Mouse (Mus musculus) hindbrain, embryonic 10.5 days (tissue): ENCODE measurements around the gene Ush1c. TPM values are rescaled to one million over a fixed set of nuclear protein-coding genes. Genes with fewer than 3 reads are reported as not detected.

Experiments used
- DNase-seq: peaks from one replicate; pipeline ENCODE4 v3.0.0-alpha.2; 2017; ENCODE audit warnings: low spot score
- H3K27ac ChIP-seq: fragments of 300-500 bp; sonication (generic); 2 replicates; pipeline ENCODE4 v1.5.1; 2016; ENCODE audit warnings: mild to moderate bottlenecking, moderate library complexity
- H3K27me3 ChIP-seq: fragments of 300-500 bp; sonication (generic); 2 replicates; pipeline ENCODE4 v1.6.1; 2016; ENCODE audit warnings: mild to moderate bottlenecking; ENCODE audit not compliant: poor library complexity, insufficient read depth, severe bottlenecking
- H3K36me3 ChIP-seq: fragments of 300-500 bp; sonication (generic); 2 replicates; pipeline ENCODE4 v1.6.1; 2016; ENCODE audit warnings: mild to moderate bottlenecking, moderate library complexity
- H3K4me1 ChIP-seq: fragments of 300-500 bp; sonication (generic); replicated peaks from 2 replicates; pipeline ENCODE4 v1.6.1; 2016; ENCODE audit warnings: mild to moderate bottlenecking
- H3K4me3 ChIP-seq: fragments of 300-500 bp; sonication (generic); 2 replicates; pipeline ENCODE4 v1.5.1; 2016; ENCODE audit warnings: mild to moderate bottlenecking, moderate library complexity
- H3K9me3 ChIP-seq: fragments of 300-500 bp; sonication (generic); 2 replicates; pipeline ENCODE4 v1.6.1; 2016; ENCODE audit warnings: mild to moderate bottlenecking, moderate library complexity
- WGBS: fragments of 180-500 bp; shearing (Covaris S2); methylation state at CpG from one replicate; pipeline ENCODE4 v1.1.7; 2016; 5-methylcytosine and 5-hydroxymethylcytosine counted together
- polyA plus RNA-seq: library from polyadenylated mRNA; unstranded; fragments of >200 nt; fragmentation: Nextera tagmentation; extraction: Ambion mirVana; gene quantifications from 2 replicates; pipeline ENCODE4 v1.2.1, GENCODE M21; 2016

Gene Ush1c
- polyA plus RNA-seq, 1 experiment from 2014 or later = 3.3 TPM

DNA sequence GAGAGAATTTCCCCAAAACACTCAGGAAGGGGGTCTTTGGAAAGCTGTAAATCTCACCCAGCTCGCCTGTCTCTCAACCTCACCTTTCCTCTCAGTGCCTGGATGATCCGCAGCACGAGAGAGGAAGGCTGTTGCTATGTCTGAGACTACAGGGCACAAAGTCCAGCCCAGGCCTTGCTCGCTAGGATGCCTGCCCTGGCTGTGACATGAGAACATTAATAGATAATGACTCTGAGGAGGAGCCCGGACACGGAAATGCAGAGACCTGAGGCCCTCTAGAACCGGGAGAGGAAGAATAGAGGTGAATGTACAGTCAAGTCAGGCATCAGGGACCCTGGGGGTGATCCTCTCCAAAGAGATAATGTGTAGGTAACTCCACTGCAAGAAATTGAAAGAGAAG lies 1.1 kb downstream of the Ush1c start:
- Histone ChIP-seq H3K36me3 (no peaks in the 10 kb centered on the region), H3K4me3 (no peak overlapping the region), H3K4me1 (peaks cover 36% of the 10 kb centered on the region), H3K27me3 (peaks cover 14% of the 10 kb centered on the region; the same call in 1 of the 2 replicates), H3K9me3 (no peaks in the 10 kb centered on the region), H3K27ac (0 out of 2 replicates have a peak overlapping the region, but pooled peaks have one; percentile 24)
- DNase-seq = no peak
- 76% methylated on average over 7 of the region's 7 CpGs for WGBS

GRCm38 (mm10) chr7:46236363-46236762 lies 1.9 kb downstream of the Ush1c start:
- DNase-seq = no peak
- WGBS = 75% methylated on average over 15 of the region's 15 CpGs
- Histone ChIP-seq H3K27ac (peak overlapping the region; percentile 42; the same call in 1 of the 2 replicates), H3K9me3 (no peaks in the 10 kb centered on the region), H3K4me1 (peaks cover 36% of the 10 kb centered on the region), H3K4me3 (no peak overlapping the region), H3K36me3 (no peaks in the 10 kb centered on the region), H3K27me3 (peaks cover 14% of the 10 kb centered on the region; the same call in 1 of the 2 replicates)

DNA sequence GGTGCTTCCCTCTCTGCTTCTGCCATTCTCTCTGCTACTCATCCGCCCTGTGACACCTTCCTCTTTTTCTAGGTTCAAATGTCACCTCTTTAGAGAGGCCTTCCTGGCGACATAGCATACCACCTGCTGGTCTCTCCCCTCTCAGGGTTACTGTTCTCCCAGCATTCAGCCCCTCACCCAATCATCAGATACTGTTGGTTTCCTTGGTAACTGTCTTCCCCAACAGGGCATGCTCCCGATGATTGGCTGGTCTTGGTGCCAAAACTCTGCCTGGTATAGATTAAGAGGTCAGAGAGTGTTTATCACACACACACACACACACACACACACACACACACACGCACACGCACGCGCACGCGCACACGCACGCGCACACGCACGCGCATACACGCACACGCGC lies 2.4 kb downstream of the Ush1c start:
- H3K4me3 ChIP-seq = no peak overlapping the region

GRCm38 (mm10) chr7:46226936-46227335 lies 11.4 kb downstream of the Ush1c start:
- Histone ChIP-seq H3K4me1 (peaks cover 25% of the 10 kb centered on the region), H3K9me3 (no peaks in the 10 kb centered on the region), H3K27me3 (no peaks in the 10 kb centered on the region), H3K27ac (no peak overlapping the region), H3K36me3 (no peaks in the 10 kb centered on the region), H3K4me3 (no peak overlapping the region)
- 79% methylated on average over 4 of the region's 4 CpGs for WGBS
- no peak for DNase-seq

More for the DNA sequence above, 2.4 kb downstream of the Ush1c start:
- WGBS = 68% methylated on average over 18 of the region's 18 CpGs
- H3K36me3 ChIP-seq = no peaks in the 10 kb centered on the region
- peak overlapping the region; percentile 42; the same call in 1 of the 2 replicates for H3K27ac ChIP-seq
- H3K27me3 ChIP-seq = peaks cover 14% of the 10 kb centered on the region; the same call in 1 of the 2 replicates
- no peaks in the 10 kb centered on the region for H3K9me3 ChIP-seq
- H3K4me1 ChIP-seq = peaks cover 35% of the 10 kb centered on the region
- DNase-seq = no peak

- Histone ChIP-seq H3K4me3 (no peak overlapping the region), H3K36me3 (no peaks in the 10 kb centered on the region), H3K27me3 (no peaks in the 10 kb centered on the region), H3K4me1 (peaks cover 25% of the 10 kb centered on the region), H3K27ac (no peak overlapping the region), H3K9me3 (no peaks in the 10 kb centered on the region)
- peak; percentile 70 for DNase-seq
- WGBS = 26% methylated on average over 7 of the region's 7 CpGs
Observed at GRCm38 (mm10) chr7:46226253-46226652, 12.1 kb downstream of the Ush1c start.

GRCm38 (mm10) chr7:46220591-46221129 lies 17.6 kb downstream of the Ush1c start:
- no peak for DNase-seq
- peaks cover 16% of the 10 kb centered on the region for H3K27me3 ChIP-seq
- no peaks in the 10 kb centered on the region for H3K9me3 ChIP-seq
- 83% methylated on average over 8 of the region's 8 CpGs for WGBS
- H3K36me3 ChIP-seq = no peaks in the 10 kb centered on the region
- H3K4me3 ChIP-seq = no peak overlapping the region
- peaks cover 18% of the 10 kb centered on the region for H3K4me1 ChIP-seq
- H3K27ac ChIP-seq = no peak overlapping the region

DNA sequence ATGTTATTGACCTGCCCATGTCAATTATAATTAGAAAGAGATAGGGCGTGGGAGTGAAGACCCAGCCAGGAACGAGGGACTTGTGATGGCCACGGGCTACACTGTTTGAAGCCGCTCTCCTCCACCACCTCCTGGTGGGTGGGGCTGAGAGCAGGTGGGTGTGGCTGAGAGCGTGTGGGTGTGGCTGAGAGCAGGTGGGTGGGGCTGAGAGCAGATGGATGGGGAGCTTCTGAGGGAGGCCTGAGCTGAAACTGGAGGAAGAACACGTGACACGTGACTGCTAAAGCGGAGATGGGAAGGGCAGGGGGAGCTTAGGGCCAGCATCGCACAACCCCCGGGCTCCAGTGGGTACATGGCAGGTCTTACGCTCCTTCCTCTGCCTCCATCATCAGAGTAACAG lies 19.9 kb downstream of the Ush1c start:
- 16% methylated on average over 11 of the region's 11 CpGs for WGBS
- peaks cover 18% of the 10 kb centered on the region for H3K4me1 ChIP-seq
- peak; percentile 65 for DNase-seq
- no peaks in the 10 kb centered on the region for H3K36me3 ChIP-seq
- no peak overlapping the region for H3K4me3 ChIP-seq
- no peaks in the 10 kb centered on the region for H3K9me3 ChIP-seq
- peaks cover 16% of the 10 kb centered on the region for H3K27me3 ChIP-seq
- H3K27ac ChIP-seq = no peak overlapping the region

DNA sequence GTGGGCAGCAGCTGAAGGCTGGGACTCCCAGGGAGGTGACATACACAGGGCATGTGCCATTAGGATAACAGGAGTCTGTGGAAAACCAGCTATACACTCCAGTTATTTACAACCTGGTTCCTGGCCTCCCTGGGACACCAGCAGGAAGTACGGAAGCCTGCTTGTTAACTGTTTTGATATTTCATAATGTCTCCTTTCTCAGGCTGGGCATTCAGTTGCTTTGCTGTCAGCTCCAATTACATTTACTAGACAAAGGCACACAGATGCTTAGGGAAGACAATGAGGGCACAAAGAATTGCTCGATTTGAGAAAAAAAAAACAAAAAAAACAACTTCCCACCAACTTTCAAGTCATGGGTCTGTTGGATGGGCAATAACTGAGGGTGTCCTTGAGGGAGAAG lies 21.8 kb downstream of the Ush1c start:
- no peak for DNase-seq
- Histone ChIP-seq H3K36me3 (no peaks in the 10 kb centered on the region), H3K27me3 (peaks cover 16% of the 10 kb centered on the region), H3K4me3 (no peak overlapping the region), H3K27ac (no peak overlapping the region), H3K9me3 (no peaks in the 10 kb centered on the region), H3K4me1 (peaks cover 18% of the 10 kb centered on the region)
- 74% methylated on average over 2 of the region's 2 CpGs for WGBS

- Histone ChIP-seq H3K27me3 (no peaks in the 10 kb centered on the region), H3K9me3 (no peaks in the 10 kb centered on the region), H3K4me3 (no peak overlapping the region), H3K4me1 (no peaks in the 10 kb centered on the region), H3K36me3 (no peaks in the 10 kb centered on the region), H3K27ac (no peak overlapping the region)
- WGBS = 90% methylated on average over 6 of the region's 6 CpGs
- no peak for DNase-seq
Observed at GRCm38 (mm10) chr7:46210276-46210675, 28.0 kb downstream of the Ush1c start.

DNA sequence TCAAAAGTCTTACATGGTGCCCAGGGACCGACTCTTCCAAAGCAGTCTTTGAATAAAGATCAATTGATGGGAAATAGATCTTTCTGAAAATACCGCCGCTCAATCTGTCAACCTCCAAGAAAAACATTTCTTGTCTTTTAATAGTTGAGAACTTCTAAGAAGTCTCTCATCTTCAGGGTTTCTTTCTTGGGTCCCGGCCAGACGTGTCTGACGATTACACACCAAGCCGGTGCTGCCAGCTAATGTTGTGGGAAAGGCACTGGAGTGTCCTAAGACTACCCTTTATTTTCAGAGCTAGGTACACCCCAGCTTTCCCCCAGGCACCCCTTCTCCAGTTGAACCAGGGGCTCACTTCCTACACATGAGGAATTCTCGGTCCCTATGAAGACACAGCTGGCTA lies 30.2 kb downstream of the Ush1c start:
- H3K27me3 ChIP-seq = 0 out of 2 replicates have a peak, but pooled peaks cover 5% of the 10 kb centered on the region
- no peaks in the 10 kb centered on the region for H3K36me3 ChIP-seq
- H3K4me3 ChIP-seq = no peak overlapping the region
- no peak for DNase-seq
- H3K27ac ChIP-seq = no peak overlapping the region
- H3K9me3 ChIP-seq = no peaks in the 10 kb centered on the region
- WGBS = 90% methylated on average over 8 of the region's 8 CpGs
- 0 out of 2 replicates have a peak, but pooled peaks cover 4% of the 10 kb centered on the region for H3K4me1 ChIP-seq

DNA sequence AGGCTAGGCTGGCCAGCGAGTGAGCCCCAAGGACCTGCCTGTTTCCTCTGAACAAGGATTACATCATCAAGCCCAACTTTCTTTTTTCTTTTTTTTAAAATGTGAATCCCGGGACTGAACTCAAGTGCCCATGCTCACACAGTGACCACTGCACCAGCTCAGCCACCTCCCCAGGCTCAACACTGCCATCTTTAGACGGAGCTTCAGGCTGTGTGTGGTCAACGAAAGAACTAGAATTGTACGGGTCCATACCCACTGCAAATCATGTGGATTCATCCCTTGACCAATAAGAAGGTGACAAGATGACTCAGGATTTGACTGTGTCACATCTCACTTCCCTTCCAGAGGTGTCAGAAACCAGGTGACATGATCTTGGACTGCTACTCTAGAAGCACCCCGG lies 33.5 kb downstream of the Ush1c start:
- H3K36me3 ChIP-seq = no peaks in the 10 kb centered on the region
- no peaks in the 10 kb centered on the region for H3K9me3 ChIP-seq
- DNase-seq = no peak
- WGBS = 84% methylated on average over 6 of the region's 6 CpGs
- peaks cover 27% of the 10 kb centered on the region for H3K4me1 ChIP-seq
- peaks cover 9% of the 10 kb centered on the region; the same call in 1 of the 2 replicates for H3K27me3 ChIP-seq
- H3K4me3 ChIP-seq = no peak overlapping the region
- H3K27ac ChIP-seq = no peak overlapping the region

- H3K27ac ChIP-seq = no peak overlapping the region
- peaks cover 29% of the 10 kb centered on the region for H3K4me1 ChIP-seq
- 45% methylated on average over 11 of the region's 11 CpGs for WGBS
- peak; percentile 50 for DNase-seq
- no peak overlapping the region for H3K4me3 ChIP-seq
- H3K9me3 ChIP-seq = no peaks in the 10 kb centered on the region
- H3K27me3 ChIP-seq = peaks cover 9% of the 10 kb centered on the region; the same call in 1 of the 2 replicates
- H3K36me3 ChIP-seq = no peaks in the 10 kb centered on the region
Observed at GRCm38 (mm10) chr7:46204046-46204471, 34.2 kb downstream of the Ush1c start.

GRCm38 (mm10) chr7:46201649-46202048 lies 36.7 kb downstream of the Ush1c start:
- peaks cover 29% of the 10 kb centered on the region for H3K4me1 ChIP-seq
- H3K27ac ChIP-seq = peak overlapping the region; percentile 85
- peak overlapping the region; percentile 30; the same call in 1 of the 2 replicates for H3K4me3 ChIP-seq
- H3K27me3 ChIP-seq = peaks cover 9% of the 10 kb centered on the region; the same call in 1 of the 2 replicates
- WGBS = 15% methylated on average over 14 of the region's 14 CpGs
- no peaks in the 10 kb centered on the region for H3K9me3 ChIP-seq
- no peaks in the 10 kb centered on the region for H3K36me3 ChIP-seq
- peak; percentile 71 for DNase-seq
